Mouse (Mus musculus) mature B cell (primary cell): Measurements from ENCODE around the gene Gata2.
"Not testable (repeated sequence)": the region's sequence is repeated elsewhere in the genome, so short reads cannot be mapped to it uniquely, and the experiment has no call there.

Source experiments
- in situ Hi-C: fragments of 300-500 bp; cut with MboI; formaldehyde crosslinking; loops from 2 replicates; pipeline ENCODE4 v1.14.3; 2019

Gene Gata2

GRCm38 (mm10) chr6:88193433-88194052 lies at the start of gene Gata2:
Gene Gata2, plus strand, starts transcription at chr6:88193891.
- in situ Hi-C loops = loop anchor here (10.0 kb wide), 1 partner anchor 311 kb away; no protein-coding TSS in a partner anchor

DNA sequence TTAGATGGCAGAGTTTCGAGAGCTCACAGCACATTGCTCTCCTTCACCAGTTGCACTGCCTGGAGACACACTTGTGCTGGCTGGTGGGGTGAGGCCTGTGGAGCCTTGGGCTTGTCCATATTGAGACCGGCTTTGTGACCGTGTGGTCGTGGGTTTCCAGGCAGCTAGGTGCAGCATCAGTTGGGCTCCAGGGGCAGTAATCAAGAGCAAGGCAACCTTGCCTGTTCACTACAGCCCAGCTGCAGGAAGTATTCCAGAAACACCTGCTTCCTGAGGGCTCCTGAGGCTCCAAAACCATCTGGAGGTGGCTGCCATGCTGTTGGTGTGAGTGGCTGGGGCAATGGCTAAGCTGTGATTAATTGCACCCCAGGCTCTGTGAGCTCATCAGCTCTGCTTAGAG lies 47.9 kb upstream of the Gata2 start:
- in situ Hi-C loops = no loop called here

GRCm38 (mm10) chr6:88146576-88146975 lies 47.1 kb upstream of the Gata2 start:
- in situ Hi-C loops = no loop called here

- in situ Hi-C loops = no loop called here
These were observed 46.2 kb upstream of the Gata2 start for GRCm38 (mm10) chr6:88147411-88148003.

GRCm38 (mm10) chr6:88151335-88151734 lies 42.4 kb upstream of the Gata2 start:
- in situ Hi-C loops = no loop called here

GRCm38 (mm10) chr6:88152127-88152705 lies 41.5 kb upstream of the Gata2 start:
- in situ Hi-C loops = no loop called here

GRCm38 (mm10) chr6:88152979-88153378 lies 40.7 kb upstream of the Gata2 start:
- in situ Hi-C loops = no loop called here

DNA sequence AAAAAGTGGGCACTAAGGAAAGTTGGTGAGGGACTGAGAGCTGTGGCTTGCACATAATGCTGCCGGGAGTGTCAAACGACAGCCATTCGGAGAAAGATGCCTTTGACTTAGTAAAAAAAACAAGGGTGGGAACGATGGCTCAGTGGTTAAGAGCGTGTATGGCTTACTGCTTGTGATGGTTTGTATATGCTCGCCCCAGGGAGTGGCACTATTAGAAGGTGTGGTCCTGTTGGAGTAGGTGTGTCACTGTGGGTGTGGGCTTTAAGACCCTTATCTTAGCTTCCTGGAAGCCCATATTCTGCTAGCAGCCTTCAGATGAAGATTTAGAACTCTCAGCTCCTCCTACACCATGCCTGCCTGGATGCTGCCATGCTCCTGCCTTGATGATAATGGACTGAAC lies 38.1 kb upstream of the Gata2 start:
- in situ Hi-C loops = not testable (repeated sequence)

DNA sequence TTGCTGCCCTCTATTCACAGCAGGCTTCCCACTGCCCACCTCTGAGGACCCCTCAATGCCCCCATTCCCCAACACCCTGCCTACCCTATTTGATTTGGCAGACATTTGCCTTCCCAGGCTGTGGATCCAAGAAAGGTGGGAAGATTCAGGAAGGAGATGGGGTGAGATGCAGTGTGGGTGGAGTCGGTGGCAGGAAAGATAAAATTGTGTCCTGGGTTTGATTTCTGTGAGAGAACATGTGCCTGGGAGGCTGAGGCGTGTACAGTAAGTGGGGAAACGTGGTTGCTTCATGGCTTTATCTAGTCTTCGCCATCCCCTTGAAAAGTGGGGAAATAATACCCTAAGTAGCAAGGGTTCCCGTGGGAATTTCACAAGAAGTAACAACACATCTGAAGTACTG lies 34.9 kb upstream of the Gata2 start:
- in situ Hi-C loops = no loop called here

DNA sequence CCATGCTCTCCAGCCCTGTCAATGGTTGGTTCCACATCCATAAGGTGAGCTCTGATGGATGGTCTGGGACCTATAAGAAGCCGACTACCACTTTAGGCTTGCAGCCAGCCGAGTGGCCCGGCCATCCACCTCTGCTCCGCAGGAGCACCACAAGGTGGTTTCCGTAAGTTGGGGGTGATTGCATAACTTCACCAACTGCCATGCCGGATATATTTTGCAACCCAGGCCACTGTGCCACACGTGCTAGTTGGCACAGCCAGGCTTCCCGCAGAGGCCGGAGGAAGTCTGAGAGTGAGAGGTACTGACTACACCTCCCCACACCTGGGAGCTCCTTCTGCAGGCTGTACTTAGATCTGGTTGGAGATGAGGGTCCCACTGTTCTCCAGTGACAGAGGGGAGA lies 27.6 kb upstream of the Gata2 start:
- in situ Hi-C loops = no loop called here

- in situ Hi-C loops = no loop called here
These were observed 19.5 kb upstream of the Gata2 start for GRCm38 (mm10) chr6:88174191-88174590.

- in situ Hi-C loops = no loop called here
These were observed 19.0 kb upstream of the Gata2 start for GRCm38 (mm10) chr6:88174676-88175075.

DNA sequence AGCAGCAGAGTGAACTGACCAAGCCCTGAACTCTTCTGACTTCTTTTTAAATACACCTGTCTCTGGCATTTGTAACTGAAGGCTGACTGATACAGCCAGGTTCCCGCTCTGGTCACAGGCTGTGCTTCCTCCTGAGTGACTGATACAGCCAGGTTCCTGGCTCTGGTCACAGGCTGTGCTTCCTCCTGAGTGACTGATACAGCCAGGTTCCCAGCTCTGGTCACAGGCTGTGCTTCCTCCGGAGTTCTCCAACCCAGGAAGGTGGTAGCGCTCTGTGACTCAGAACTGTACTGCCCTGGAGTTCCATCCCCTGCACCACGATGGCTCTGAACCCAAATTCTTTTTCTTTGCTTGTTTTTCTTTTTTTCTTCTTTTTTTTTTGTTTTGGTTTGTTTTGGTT lies 9.0 kb upstream of the Gata2 start:
- in situ Hi-C loops = no loop called here

DNA sequence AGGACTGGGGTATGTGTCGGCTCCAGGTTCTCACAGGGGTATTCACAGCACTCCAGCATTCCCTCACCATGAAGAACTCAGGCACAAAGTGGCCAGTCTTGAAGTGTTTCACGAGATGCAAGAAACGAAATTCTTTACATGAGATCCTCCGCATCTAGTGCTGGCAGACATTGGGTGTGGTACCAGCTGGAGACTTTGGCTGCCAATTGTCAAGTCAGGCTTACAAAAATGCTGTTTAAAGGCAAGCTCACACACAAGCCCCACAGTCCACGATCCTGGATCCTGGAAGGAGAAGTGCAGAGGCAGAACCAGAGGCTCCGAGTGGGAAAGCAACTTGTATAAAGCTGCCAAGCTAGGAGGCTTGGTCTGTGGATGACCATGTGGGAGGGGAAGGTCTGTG lies 5.5 kb upstream of the Gata2 start:
- in situ Hi-C loops = no loop called here

- in situ Hi-C loops = loop anchor here (10.0 kb wide), 1 partner anchor 315 kb away; no protein-coding TSS in a partner anchor
These were observed 4.2 kb upstream of the Gata2 start for GRCm38 (mm10) chr6:88189312-88190042.

DNA sequence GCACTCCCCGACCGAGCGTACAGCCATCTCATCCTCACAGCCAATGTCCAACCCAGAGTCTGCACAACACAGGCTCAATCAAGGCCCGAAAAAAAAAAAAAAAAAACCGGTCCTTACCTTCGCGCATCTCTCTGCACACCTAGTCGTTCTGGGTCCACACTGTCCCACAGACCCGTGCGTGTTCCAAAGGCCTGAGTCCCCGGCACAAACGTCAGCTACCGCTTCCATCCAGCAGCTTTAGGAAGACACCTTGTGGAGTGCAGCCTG lies 3.7 kb upstream of the Gata2 start:
- in situ Hi-C loops = loop anchor here (10.0 kb wide), 1 partner anchor 315 kb away; no protein-coding TSS in a partner anchor

DNA sequence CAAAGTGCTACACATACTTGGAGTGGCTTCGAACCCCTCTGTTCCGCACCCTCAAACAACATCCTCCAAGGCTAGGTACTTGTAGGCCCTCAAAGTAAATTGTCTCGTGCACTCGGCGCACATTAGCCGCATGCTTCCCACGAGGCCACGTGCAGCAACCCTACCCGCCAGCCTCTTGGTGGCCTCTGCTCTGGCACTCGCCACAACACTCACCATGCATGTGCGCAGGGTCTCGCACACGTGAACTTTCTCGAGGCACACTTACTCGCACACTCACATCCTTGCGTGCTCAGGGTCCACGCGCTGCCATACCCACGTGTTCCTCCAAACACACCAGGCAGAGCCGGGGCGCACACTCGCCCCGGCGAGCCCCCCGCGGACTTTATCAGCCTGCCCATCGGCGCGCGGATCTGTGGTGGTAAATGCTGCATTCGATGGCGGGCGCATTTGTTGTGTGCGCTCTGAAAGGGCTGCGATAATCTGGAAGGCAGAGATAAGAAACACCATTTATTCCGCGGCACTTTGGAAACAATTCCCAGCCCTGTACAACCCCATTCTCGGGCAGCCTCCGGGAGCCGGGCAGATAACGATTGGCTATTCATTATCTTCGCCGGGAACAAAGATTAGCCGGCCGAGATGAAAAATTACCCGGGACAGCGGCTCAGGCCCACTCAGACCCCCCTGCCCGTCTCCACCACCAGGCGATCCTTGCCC lies 3.2 kb upstream of the Gata2 start:
- in situ Hi-C loops = loop anchor here (10.0 kb wide), 1 partner anchor 314 kb away; no protein-coding TSS in a partner anchor

DNA sequence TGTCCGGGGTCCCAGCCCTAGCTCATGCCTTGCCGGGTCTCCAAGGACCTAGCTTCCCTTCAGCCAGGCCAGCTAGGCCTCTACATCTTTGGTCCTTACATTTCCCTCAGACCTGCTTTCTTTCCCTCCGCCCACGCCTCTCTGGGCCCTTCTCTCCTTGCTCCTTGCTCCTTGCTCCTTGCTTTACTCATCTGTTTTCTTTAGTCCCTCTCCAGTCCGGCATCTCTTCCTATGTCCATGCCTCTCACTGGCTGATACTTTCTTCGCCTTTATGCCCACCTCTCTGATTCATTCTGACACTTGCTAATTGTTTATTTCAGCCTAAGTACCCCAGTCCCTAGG lies 2.7 kb upstream of the Gata2 start:
- in situ Hi-C loops = loop anchor here (10.0 kb wide), 1 partner anchor 314 kb away; no protein-coding TSS in a partner anchor

DNA sequence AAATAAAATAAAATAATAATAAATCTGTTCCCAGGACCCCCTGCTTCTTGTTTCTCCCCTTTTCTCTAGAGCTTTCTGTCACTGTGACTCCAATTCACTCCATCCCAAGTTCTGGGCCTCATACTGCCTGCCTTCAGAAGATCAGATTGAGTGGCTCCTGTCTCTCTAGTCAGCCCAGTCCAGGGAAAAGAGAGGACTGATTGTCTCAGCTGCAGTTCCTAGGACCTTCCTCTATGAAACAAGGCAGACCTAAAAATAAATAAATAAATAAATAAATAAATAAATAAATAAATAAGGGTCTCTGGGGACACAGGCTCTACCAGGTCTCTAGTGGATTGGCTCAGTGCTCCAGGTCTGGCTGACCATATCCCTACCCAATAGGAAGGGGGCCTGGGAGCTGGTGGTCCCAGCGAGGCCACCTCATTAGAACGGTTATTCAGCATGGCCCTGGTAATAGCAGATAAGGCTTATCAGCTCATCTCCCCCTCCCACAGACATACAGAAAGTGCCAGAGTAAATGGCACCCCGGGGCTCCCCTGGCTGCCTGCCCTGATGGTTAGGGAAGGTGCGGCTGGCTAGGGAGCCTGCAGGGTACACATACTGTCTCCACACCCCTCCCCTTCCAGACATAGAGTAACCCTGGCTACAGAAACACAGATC lies 2.1 kb upstream of the Gata2 start:
- in situ Hi-C loops = loop anchor here (10.0 kb wide), 1 partner anchor 313 kb away; no protein-coding TSS in a partner anchor

DNA sequence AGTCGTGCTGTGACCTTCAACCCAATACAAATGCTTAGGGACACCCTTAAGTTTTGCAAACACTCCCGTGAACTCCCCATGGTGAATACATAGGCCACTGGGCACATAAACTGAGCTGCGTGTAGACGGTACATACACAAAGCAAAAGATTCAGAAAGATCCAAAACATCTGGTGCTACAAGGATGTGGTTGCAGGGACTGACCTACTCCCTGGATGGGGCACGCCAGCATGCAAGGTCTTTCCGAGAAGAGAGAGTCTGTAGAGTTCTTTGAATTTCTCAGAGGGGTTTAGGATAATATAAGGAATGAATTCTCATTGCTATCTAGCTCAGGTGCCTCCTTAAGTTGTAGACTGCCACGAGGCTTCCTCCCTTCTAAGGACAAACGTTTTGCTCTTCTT lies 935 bp upstream of the Gata2 start:
- in situ Hi-C loops = loop anchor here (10.0 kb wide), 1 partner anchor 312 kb away; no protein-coding TSS in a partner anchor
